ENCODE assay signal across 18 mouse cellular contexts in the genomic region with DNA sequence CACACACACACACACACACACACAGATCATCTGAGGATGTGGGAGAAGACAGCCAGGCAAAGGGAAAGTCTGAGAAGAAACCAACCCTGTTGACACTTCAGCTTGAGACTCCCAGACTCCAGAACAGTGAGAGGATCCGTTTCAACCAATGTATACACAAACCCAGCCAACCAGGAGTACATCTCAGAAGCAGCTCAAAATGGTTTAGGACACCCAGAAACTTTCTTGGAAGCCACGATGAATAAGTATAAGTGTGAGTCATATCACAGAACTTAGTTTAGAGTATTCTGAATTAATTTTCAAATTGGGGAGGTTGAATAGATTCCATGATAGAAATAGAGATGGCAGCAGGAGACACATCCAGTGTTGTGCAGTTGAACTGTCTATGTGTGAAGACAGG.
"Had no signal": no experiment of that assay in that cellular context is flagged by ENCODE, and none has a peak within 500 bp of the region (broad histone marks: within the 10 kb centered on the region; RNA-seq: fewer than 3 reads in every experiment).

No protein-coding gene starts in this region.

- ATAC-seq: midbrain, embryonic 16.5 days had no signal

- H3K27ac ChIP-seq: midbrain, embryonic 10.5 days; midbrain, embryonic 12.5 days; neural tube, embryonic 13.5 days; neural tube, embryonic 15.5 days; stomach, embryonic 15.5 days; stomach, postnatal 0 days had no signal

- DNase-seq: lung, adult 18-20 months; lung, embryonic 14.5 days; lung, postnatal 10 days; lung, postnatal 4 days; midbrain, embryonic 14.5 days; retina, postnatal 1 day; right cerebral cortex, postnatal 14 days; thymus, adult 18-20 months; thymus, postnatal 14 days; thymus, postnatal 36 days had no signal

- H3K4me3 ChIP-seq: midbrain, embryonic 10.5 days; midbrain, embryonic 12.5 days; myocyte; neural tube, embryonic 13.5 days; neural tube, embryonic 15.5 days; stomach, embryonic 15.5 days had no signal
